Mouse (Mus musculus): Measurements from ENCODE around the gene Traf7. TPM values are rescaled to one million over a fixed set of nuclear protein-coding genes. Genes with fewer than 3 reads are reported as not detected.

Gene Traf7
- total RNA-seq, 2 experiments from 2014 or later: 84.8 to 143 TPM

GRCm38 (mm10) chr17:24463374-24464133 is 64.2 kb downstream of the Traf7 start:
- peak; percentile 77 for ATAC-seq (replicated peaks; ENCODE audit: low FRiP score, low TSS enrichment, poor library complexity, severe bottlenecking)

- ATAC-seq (replicated peaks; ENCODE audit: low FRiP score, low TSS enrichment, poor library complexity, severe bottlenecking): no peak
These were observed 64.8 kb downstream of the Traf7 start for GRCm38 (mm10) chr17:24462932-24463331.

- ATAC-seq (replicated peaks; ENCODE audit: low FRiP score, low TSS enrichment, poor library complexity, severe bottlenecking): peak; percentile 82
These were observed 66.2 kb downstream of the Traf7 start for GRCm38 (mm10) chr17:24461580-24461979.

Other genes with a start within 250 kb of the Traf7 start
- not detected in 2 replicates for gene Abca17, start 176.9 kb downstream of the Traf7 start, total RNA-seq (2014; fragmentation: Nextera tagmentation)
- gene Abca17, start 176.9 kb downstream of the Traf7 start, total RNA-seq (2017): not detected in 2 replicates
- 103 and 105 TPM in 2 replicates for gene Abca3, start 176.0 kb downstream of the Traf7 start, total RNA-seq (2014; fragmentation: Nextera tagmentation)
- gene Abca3, start 176.0 kb downstream of the Traf7 start, total RNA-seq (2017): 30.3 and 39.6 TPM in 2 replicates
- 325 and 334 TPM in 2 replicates for gene Rnps1, start 113.4 kb downstream of the Traf7 start, total RNA-seq (2014; fragmentation: Nextera tagmentation)
- gene Rnps1, start 113.4 kb downstream of the Traf7 start, total RNA-seq (2017): 263 and 290 TPM in 2 replicates
- 79.7 and 88.7 TPM in 2 replicates for gene Eci1, start 101.3 kb downstream of the Traf7 start, total RNA-seq (2014; fragmentation: Nextera tagmentation)
- gene Eci1, start 101.3 kb downstream of the Traf7 start, total RNA-seq (2017): 33.3 and 37.6 TPM in 2 replicates
- 1.2 and 5.0 TPM in 2 replicates for gene Dnase1l2, start 84.8 kb downstream of the Traf7 start, total RNA-seq (2014; fragmentation: Nextera tagmentation)
- gene Dnase1l2, start 84.8 kb downstream of the Traf7 start, total RNA-seq (2017): 0.34 and 2.9 TPM in 2 replicates
- gene E4f1, start 57.6 kb downstream of the Traf7 start, total RNA-seq (2014; fragmentation: Nextera tagmentation): 47.7 and 60.9 TPM in 2 replicates
- gene E4f1, start 57.6 kb downstream of the Traf7 start, total RNA-seq (2017): 10.5 and 20.8 TPM in 2 replicates
- 32.8 and 43.6 TPM in 2 replicates for gene Pgp, start 57.5 kb downstream of the Traf7 start, total RNA-seq (2014; fragmentation: Nextera tagmentation)
- 21.9 and 23.4 TPM in 2 replicates for gene Pgp, start 57.5 kb downstream of the Traf7 start, total RNA-seq (2017)
- gene Bricd5, start 54.1 kb downstream of the Traf7 start, total RNA-seq (2014; fragmentation: Nextera tagmentation): not detected in 2 replicates
- gene Bricd5, start 54.1 kb downstream of the Traf7 start, total RNA-seq (2017): 0.80 TPM in 1 of 2 replicates, not detected in the other
- 35.8 and 38.7 TPM in 2 replicates for gene Mlst8, start 48.9 kb downstream of the Traf7 start, total RNA-seq (2014; fragmentation: Nextera tagmentation)
- 17.2 and 36.1 TPM in 2 replicates for gene Mlst8, start 48.9 kb downstream of the Traf7 start, total RNA-seq (2017)
- not detected in 2 replicates for gene Caskin1, start 39.3 kb downstream of the Traf7 start, total RNA-seq (2014; fragmentation: Nextera tagmentation)
- not detected in 2 replicates for gene Caskin1, start 39.3 kb downstream of the Traf7 start, total RNA-seq (2017)
- gene Rab26, start 6.3 kb upstream of the Traf7 start, total RNA-seq (2014; fragmentation: Nextera tagmentation): not detected in 2 replicates
- gene Rab26, start 6.3 kb upstream of the Traf7 start, total RNA-seq (2017): 1.3 TPM in 1 of 2 replicates, not detected in the other
- 17.2 and 20.5 TPM in 2 replicates for gene Pkd1, start 21.9 kb upstream of the Traf7 start, total RNA-seq (2014; fragmentation: Nextera tagmentation)
- gene Pkd1, start 21.9 kb upstream of the Traf7 start, total RNA-seq (2017): 4.6 and 5.4 TPM in 2 replicates
- gene Tsc2, start 104.7 kb upstream of the Traf7 start, total RNA-seq (2014; fragmentation: Nextera tagmentation): 70.8 and 101 TPM in 2 replicates
- gene Tsc2, start 104.7 kb upstream of the Traf7 start, total RNA-seq (2017): 39.0 and 44.3 TPM in 2 replicates
- gene Nthl1, start 104.7 kb upstream of the Traf7 start, total RNA-seq (2014; fragmentation: Nextera tagmentation): 7.8 and 14.1 TPM in 2 replicates
- 4.6 and 12.9 TPM in 2 replicates for gene Nthl1, start 104.7 kb upstream of the Traf7 start, total RNA-seq (2017)
- 1.0 TPM in 1 of 2 replicates, not detected in the other for gene Slc9a3r2, start 122.4 kb upstream of the Traf7 start, total RNA-seq (2014; fragmentation: Nextera tagmentation)
- gene Slc9a3r2, start 122.4 kb upstream of the Traf7 start, total RNA-seq (2017): 0.38 and 1.6 TPM in 2 replicates
- 2.0 TPM in 1 of 2 replicates, not detected in the other for gene Npw, start 130.5 kb upstream of the Traf7 start, total RNA-seq (2014; fragmentation: Nextera tagmentation)
- gene Npw, start 130.5 kb upstream of the Traf7 start, total RNA-seq (2017): not detected in 2 replicates
- 44.9 and 65.2 TPM in 2 replicates for gene Zfp598, start 141.7 kb upstream of the Traf7 start, total RNA-seq (2014; fragmentation: Nextera tagmentation)
- 24.7 and 32.1 TPM in 2 replicates for gene Zfp598, start 141.7 kb upstream of the Traf7 start, total RNA-seq (2017)
- gene Syngr3, start 162.0 kb upstream of the Traf7 start, total RNA-seq (2014; fragmentation: Nextera tagmentation): not detected in 2 replicates
- gene Syngr3, start 162.0 kb upstream of the Traf7 start, total RNA-seq (2017): not detected in 2 replicates
- gene Gfer, start 168.2 kb upstream of the Traf7 start, total RNA-seq (2014; fragmentation: Nextera tagmentation): 39.2 and 44.6 TPM in 2 replicates
- gene Gfer, start 168.2 kb upstream of the Traf7 start, total RNA-seq (2017): 67.2 and 87.0 TPM in 2 replicates
- 3.5 TPM in 1 of 2 replicates, not detected in the other for gene Noxo1, start 168.3 kb upstream of the Traf7 start, total RNA-seq (2014; fragmentation: Nextera tagmentation)
- gene Noxo1, start 168.3 kb upstream of the Traf7 start, total RNA-seq (2017): 0.53 and 2.0 TPM in 2 replicates
- 58.4 and 91.1 TPM in 2 replicates for gene Tbl3, start 179.7 kb upstream of the Traf7 start, total RNA-seq (2014; fragmentation: Nextera tagmentation)
- gene Tbl3, start 179.7 kb upstream of the Traf7 start, total RNA-seq (2017): 48.9 and 54.8 TPM in 2 replicates
- gene Rnf151, start 190.1 kb upstream of the Traf7 start, total RNA-seq (2014; fragmentation: Nextera tagmentation): 0.72 TPM in 1 of 2 replicates, not detected in the other
- gene Rnf151, start 190.1 kb upstream of the Traf7 start, total RNA-seq (2017): 0.27 TPM in 1 of 2 replicates, not detected in the other
- gene Rps2, start 190.2 kb upstream of the Traf7 start, total RNA-seq (2014; fragmentation: Nextera tagmentation): 6,242 and 6,563 TPM in 2 replicates
- gene Rps2, start 190.2 kb upstream of the Traf7 start, total RNA-seq (2017): 1,324 and 2,144 TPM in 2 replicates
- gene Ndufb10, start 196.5 kb upstream of the Traf7 start, total RNA-seq (2014; fragmentation: Nextera tagmentation): 367 and 415 TPM in 2 replicates
- gene Ndufb10, start 196.5 kb upstream of the Traf7 start, total RNA-seq (2017): 283 and 299 TPM in 2 replicates
- 0.76 TPM in 1 of 2 replicates, not detected in the other for gene Rpl3l, start 199.9 kb upstream of the Traf7 start, total RNA-seq (2014; fragmentation: Nextera tagmentation)
- 2.0 TPM in 1 of 2 replicates, not detected in the other for gene Rpl3l, start 199.9 kb upstream of the Traf7 start, total RNA-seq (2017)
- 42.8 and 43.9 TPM in 2 replicates for gene Msrb1, start 208.7 kb upstream of the Traf7 start, total RNA-seq (2014; fragmentation: Nextera tagmentation)
- 34.6 and 54.0 TPM in 2 replicates for gene Msrb1, start 208.7 kb upstream of the Traf7 start, total RNA-seq (2017)
- gene Hs3st6, start 225.1 kb upstream of the Traf7 start, total RNA-seq (2014; fragmentation: Nextera tagmentation): not detected in 2 replicates
- gene Hs3st6, start 225.1 kb upstream of the Traf7 start, total RNA-seq (2017): not detected in 2 replicates